Mouse (Mus musculus) MEL (cell line): Measurements from ENCODE around the gene Il10rb.

Experiments
- CHD1 ChIP-seq: IDR thresholded peaks from 2 replicates; pipeline ENCODE4 v1.6.1; 2012; ENCODE audit warnings: low read depth, mild to moderate bottlenecking, inconsistent platforms, low read length, improper control_type of control experiment
- CTCF ChIP-seq, 3 experiments: IDR thresholded peaks in 2 of 3; conservative IDR thresholded peaks in 1 of 3; 2 replicates each; pipeline ENCODE4 v1.5.1; 2011 to 2012; ENCODE audit warnings: low read length in 3 of 3, low read depth in 2 of 3, mild to moderate bottlenecking in 2 of 3, improper control_type of control experiment in 1 of 3, inconsistent platforms in 1 of 3, mixed read lengths in 1 of 3, moderate library complexity in 1 of 3; ENCODE audit not compliant: control insufficient read depth in 1 of 3, insufficient read depth in 1 of 3, poor library complexity in 1 of 3, severe bottlenecking in 1 of 3
- POLR2A ChIP-seq, 2 experiments: IDR thresholded peaks; 2 replicates each; pipeline ENCODE4 v1.6.1; 2011 to 2012; ENCODE audit warnings: low read length in 2 of 2, mild to moderate bottlenecking in 2 of 2, control low read depth in 1 of 2, improper control_type of control experiment in 1 of 2, low read depth in 1 of 2, moderate library complexity in 1 of 2; ENCODE audit not compliant: control insufficient read depth in 1 of 2, insufficient read depth in 1 of 2, poor library complexity in 1 of 2
- TAL1 ChIP-seq: IDR thresholded peaks from 2 replicates; pipeline ENCODE4 v1.6.1; 2012; ENCODE audit warnings: mild to moderate bottlenecking, inconsistent platforms, low read length, moderate library complexity, mixed read lengths

- TF ChIP-seq CTCF (IDR thresholded peaks at IDR 0.05 in 2 of 3, conservative IDR thresholded peaks at IDR 0.05 in 1 of 3; ENCODE audit: control insufficient read depth in 1 of 3, insufficient read depth in 1 of 3, low read depth in 2 of 3, low read length in 3 of 3, poor library complexity in 1 of 3, severe bottlenecking in 1 of 3) = no peak
- TF ChIP-seq CHD1 = no peak
- no peak for TF ChIP-seq POLR2A (IDR thresholded peaks at IDR 0.05; ENCODE audit: control insufficient read depth in 1 of 2, insufficient read depth in 1 of 2, low read depth in 1 of 2, low read length in 2 of 2, poor library complexity in 1 of 2)
- TF ChIP-seq TAL1 = no peak
Observed at GRCm38 (mm10) chr16:91380151-91380550, 25.8 kb upstream of the Il10rb start.
